Mouse (Mus musculus) megakaryocyte, embryonic 14.5 days (primary cell): ENCODE results near the gene Spata6.
A peak's percentile ranks its signal among the peaks of the same experiment; 100 is the strongest.

Source experiments
- FLI1 ChIP-seq: IDR thresholded peaks from 2 replicates; pipeline ENCODE4 v1.6.1; 2012; ENCODE audit warnings: low read length, inconsistent platforms, mixed read lengths
- GATA1 ChIP-seq: IDR thresholded peaks from 3 replicates; pipeline ENCODE4 v1.6.1; 2012; ENCODE audit warnings: mixed read lengths, low read length, inconsistent platforms, borderline replicate concordance

- 0 out of 3 replicates have a peak, but pooled peaks have one; percentile 40 for TF ChIP-seq GATA1
- no peak for TF ChIP-seq FLI1
Measured at GRCm38 (mm10) chr4:111687613-111688012, 32.2 kb upstream of the Spata6 start.
